8 mouse cellular contexts compared by ENCODE assay signal in the genomic region with DNA sequence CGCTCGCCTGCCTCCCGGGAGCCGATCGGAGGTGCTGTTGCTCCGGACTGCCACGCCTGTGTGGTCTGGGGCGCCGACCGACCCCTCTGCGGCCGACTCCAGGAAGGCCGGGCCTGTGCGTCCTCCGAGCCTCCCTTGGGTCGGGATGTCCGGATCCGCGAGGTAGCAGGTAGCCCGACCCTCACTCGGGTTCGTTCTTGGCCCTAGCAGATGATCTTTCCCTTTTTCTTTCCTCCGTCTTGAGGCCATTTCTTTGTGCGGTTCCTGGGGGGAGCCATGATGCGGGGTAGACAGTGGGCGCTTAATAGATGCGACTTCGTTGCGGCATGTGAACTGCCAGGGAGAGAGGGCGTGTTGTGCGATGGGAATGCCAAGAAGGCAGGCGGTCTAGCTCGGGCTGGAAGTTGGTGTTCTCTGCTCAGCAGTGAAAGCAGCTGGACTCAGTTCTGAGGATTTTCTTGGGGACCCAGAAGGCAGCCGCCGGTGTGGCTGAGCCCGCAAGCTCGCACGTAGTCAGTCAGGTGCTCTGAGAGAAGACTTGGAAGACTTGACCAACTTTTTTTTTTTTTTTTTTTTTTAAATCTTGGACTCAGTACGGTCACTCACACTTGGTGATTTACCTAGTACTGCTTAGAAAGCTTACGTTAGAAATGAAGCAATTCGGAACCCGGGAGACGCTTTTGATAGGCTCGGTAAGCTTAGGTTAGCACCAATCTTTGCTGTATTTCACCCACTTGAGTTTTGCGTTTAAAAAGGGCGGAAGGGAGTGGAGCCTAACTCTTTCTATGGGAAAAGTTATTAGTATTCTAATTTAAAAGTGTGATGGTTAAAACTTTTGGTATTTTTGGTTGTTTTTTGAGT. TPM values are rescaled to one million over a fixed set of nuclear protein-coding genes. Genes with fewer than 3 reads are reported as not detected.
DNase-seq lines count a peak whose midpoint lies in the region; ATAC-seq and TF ChIP-seq lines count a peak whose summit lies in the region.

No protein-coding gene starts in this region.

- H3K4me1 ChIP-seq in bone marrow macrophage, adult 2 months (ENCODE audit: control insufficient read depth, insufficient read depth, low read length) = peaks cover 6% of the 10 kb centered on the region
- H3K4me1 ChIP-seq in forebrain, embryonic 15.5 days = peaks cover 21% of the 10 kb centered on the region
- H3K4me1 ChIP-seq in intestine, embryonic 14.5 days (replicated peaks; ENCODE audit: control insufficient read depth, insufficient read depth, low read length) = peaks cover 9% of the 10 kb centered on the region
- peaks cover 3% of the 10 kb centered on the region; the same call in 1 of the 2 replicates for H3K4me1 ChIP-seq in limb, embryonic 14.5 days (ENCODE audit: control insufficient read depth, insufficient read depth, low read length)
- H3K4me1 ChIP-seq in midbrain, embryonic 14.5 days (ENCODE audit: control insufficient read depth, insufficient read depth, low read length) = peaks cover 4% of the 10 kb centered on the region

- ATAC-seq in forebrain, embryonic 15.5 days (replicated peaks) = peak; percentile 57
- ATAC-seq in intestine, embryonic 14.5 days (replicated peaks; ENCODE audit: low FRiP score, low TSS enrichment, low read depth) = peak; percentile 37
- ATAC-seq in limb, embryonic 14.5 days (ENCODE audit: low FRiP score, low read depth) = peak; percentile 10; the same call in 1 of the 2 replicates
- ATAC-seq in midbrain, embryonic 14.5 days (ENCODE audit: low FRiP score, low TSS enrichment) = peak; percentile 64

- DNase-seq in ovary, postnatal 10 days (ENCODE audit: low spot score) = peak; percentile 52
- DNase-seq in ovary, postnatal 36 days (ENCODE audit: low spot score) = no peak
- peak; percentile 89 for DNase-seq in intestine, embryonic 14.5 days (ENCODE audit: low spot score)
- DNase-seq in limb, embryonic 14.5 days (ENCODE audit: low spot score) = peak; percentile 46
- peak; percentile 71 for DNase-seq in midbrain, embryonic 14.5 days
- DNase-seq in thymus, postnatal 4 days = peak; percentile 54

- H3K36me3 ChIP-seq in forebrain, embryonic 15.5 days = no peaks in the 10 kb centered on the region
- no peaks in the 10 kb centered on the region for H3K36me3 ChIP-seq in intestine, embryonic 14.5 days (ENCODE audit: control insufficient read depth, insufficient read depth, low read length)
- H3K36me3 ChIP-seq in limb, embryonic 14.5 days (ENCODE audit: control insufficient read depth, insufficient read depth, low read length) = no peaks in the 10 kb centered on the region
- H3K36me3 ChIP-seq in midbrain, embryonic 14.5 days (ENCODE audit: control insufficient read depth, insufficient read depth, low read length) = no peaks in the 10 kb centered on the region

- WGBS in forebrain, embryonic 15.5 days = under 1% methylated on average over 46 of the region's 46 CpGs
- WGBS in intestine, embryonic 14.5 days = under 1% methylated on average over 46 of the region's 46 CpGs
- WGBS in limb, embryonic 14.5 days = under 1% methylated on average over 46 of the region's 46 CpGs
- under 1% methylated on average over 43 of the region's 46 CpGs for WGBS in midbrain, embryonic 14.5 days

- TF ChIP-seq POLR2A in bone marrow macrophage, adult 2 months (IDR thresholded peaks at IDR 0.05; ENCODE audit: borderline replicate concordance, low read depth, low read length) = no peak
- TF ChIP-seq POLR2A in limb, embryonic 14.5 days (IDR thresholded peaks at IDR 0.05; ENCODE audit: borderline replicate concordance, extremely low read depth, insufficient read depth, insufficient read length) = no peak

- H3K9me3 ChIP-seq in forebrain, embryonic 15.5 days = no peaks in the 10 kb centered on the region
- no peaks in the 10 kb centered on the region for H3K9me3 ChIP-seq in intestine, embryonic 14.5 days (ENCODE audit: control insufficient read depth, low read length)
- no peaks in the 10 kb centered on the region for H3K9me3 ChIP-seq in limb, embryonic 14.5 days (ENCODE audit: control insufficient read depth, low read length)
- no peaks in the 10 kb centered on the region for H3K9me3 ChIP-seq in midbrain, embryonic 14.5 days (ENCODE audit: control insufficient read depth, low read length)

- H3K27ac ChIP-seq in bone marrow macrophage, adult 2 months (ENCODE audit: insufficient read depth, low read depth, low read length) = peak overlapping the region; percentile 54
- H3K27ac ChIP-seq in forebrain, embryonic 15.5 days (replicated peaks) = peak overlapping the region; percentile 92
- H3K27ac ChIP-seq in intestine, embryonic 14.5 days (ENCODE audit: low read depth) = peak overlapping the region; percentile 81
- H3K27ac ChIP-seq in limb, embryonic 14.5 days (replicated peaks; ENCODE audit: low read depth, low read length) = peak overlapping the region; percentile 16
- peak overlapping the region; percentile 87 for H3K27ac ChIP-seq in midbrain, embryonic 14.5 days (replicated peaks; ENCODE audit: low read depth, low read length)

- H3K4me3 ChIP-seq in bone marrow macrophage, adult 2 months (ENCODE audit: insufficient read depth, low read length) = peak overlapping the region; percentile 89
- peak overlapping the region; percentile 95 for H3K4me3 ChIP-seq in forebrain, embryonic 15.5 days
- H3K4me3 ChIP-seq in intestine, embryonic 14.5 days (ENCODE audit: low read depth, low read length) = peak overlapping the region; percentile 83
- peak overlapping the region; percentile 68 for H3K4me3 ChIP-seq in limb, embryonic 14.5 days (replicated peaks; ENCODE audit: low read length)
- peak overlapping the region; percentile 90 for H3K4me3 ChIP-seq in midbrain, embryonic 14.5 days (replicated peaks; ENCODE audit: low read depth, low read length)

- no peaks in the 10 kb centered on the region for H3K27me3 ChIP-seq in forebrain, embryonic 15.5 days
- no peaks in the 10 kb centered on the region for H3K27me3 ChIP-seq in intestine, embryonic 14.5 days (replicated peaks; ENCODE audit: control insufficient read depth, insufficient read depth, low read length)
- no peaks in the 10 kb centered on the region for H3K27me3 ChIP-seq in limb, embryonic 14.5 days (ENCODE audit: control insufficient read depth, insufficient read depth, low read length)
- H3K27me3 ChIP-seq in midbrain, embryonic 14.5 days (ENCODE audit: control insufficient read depth, insufficient read depth, low read length) = no peaks in the 10 kb centered on the region

- peak overlapping the region; percentile 89 for H3K9ac ChIP-seq in forebrain, embryonic 15.5 days (replicated peaks)
- peak overlapping the region; percentile 82 for H3K9ac ChIP-seq in intestine, embryonic 14.5 days (ENCODE audit: low read length)
- H3K9ac ChIP-seq in limb, embryonic 14.5 days (ENCODE audit: low read depth, low read length, severe bottlenecking) = peak overlapping the region; percentile 74
- peak overlapping the region; percentile 90 for H3K9ac ChIP-seq in midbrain, embryonic 14.5 days (replicated peaks; ENCODE audit: low read length)

- peak overlapping the region; percentile 72 for H3K4me2 ChIP-seq in forebrain, embryonic 15.5 days (replicated peaks)
- peak overlapping the region; percentile 78 for H3K4me2 ChIP-seq in intestine, embryonic 14.5 days (ENCODE audit: low read length)
- H3K4me2 ChIP-seq in limb, embryonic 14.5 days (replicated peaks; ENCODE audit: low read depth, low read length, severe bottlenecking) = peak overlapping the region; percentile 76
- H3K4me2 ChIP-seq in midbrain, embryonic 14.5 days (ENCODE audit: low read length) = peak overlapping the region; percentile 77

- no peak for TF ChIP-seq CTCF in bone marrow macrophage, adult 2 months (IDR thresholded peaks at IDR 0.05; ENCODE audit: low read depth, low read length)

RNA-seq across cellular contexts. Expression of gene Kdm4c, which starts 10.2 kb away (rescaled TPM):
- polyA plus RNA-seq in bone marrow macrophage, adult 2 months (2012; ENCODE audit: insufficient read depth, insufficient read length, missing spikeins) = 20.4 and 21.6 TPM in 2 replicates
- 18.3 and 18.5 TPM in 2 replicates for polyA plus RNA-seq in forebrain, embryonic 15.5 days (2015; fragmentation: Nextera tagmentation; extraction: Ambion mirVana)
- polyA plus RNA-seq in intestine, embryonic 14.5 days (2014; fragmentation: Nextera tagmentation; extraction: Ambion mirVana) = 11.9 and 13.0 TPM in 2 replicates
- polyA plus RNA-seq in limb, embryonic 14.5 days (2012; rRNA removed) = 9.4 and 11.6 TPM in 2 replicates
- polyA plus RNA-seq in limb, embryonic 14.5 days (2014; fragmentation: Nextera tagmentation; extraction: Ambion mirVana) = 15.9 and 17.8 TPM in 2 replicates
- 14.3 and 20.5 TPM in 2 replicates for polyA plus RNA-seq in midbrain, embryonic 14.5 days (2014; fragmentation: Nextera tagmentation; extraction: Ambion mirVana)

Comparison
In these comparisons a context has a peak if more than half of its experiments do, and no peak if none do; other contexts are left out.
1. H3K27ac ChIP-seq: peak in every context shown above with its lines; median percentile 92 in forebrain, embryonic 15.5 days; 87 in midbrain, embryonic 14.5 days; 81 in intestine, embryonic 14.5 days; 54 in bone marrow macrophage, adult 2 months; 16 in limb, embryonic 14.5 days.
2. ATAC-seq: peak in every context shown above with its lines; median percentile 64 in midbrain, embryonic 14.5 days; 57 in forebrain, embryonic 15.5 days; 37 in intestine, embryonic 14.5 days; 10 in limb, embryonic 14.5 days.